Mouse (Mus musculus) megakaryocyte, embryonic 14.5 days (primary cell): Measurements from ENCODE around the gene Dock6.

Experiments
- FLI1 ChIP-seq: IDR thresholded peaks from 2 replicates; pipeline ENCODE4 v1.6.1; 2012; ENCODE audit warnings: low read length, inconsistent platforms, mixed read lengths
- GATA1 ChIP-seq: IDR thresholded peaks from 3 replicates; pipeline ENCODE4 v1.6.1; 2012; ENCODE audit warnings: mixed read lengths, low read length, inconsistent platforms, borderline replicate concordance

GRCm38 (mm10) chr9:21831558-21832240 is 20.7 kb downstream of the Dock6 start:
- TF ChIP-seq GATA1 = no peak
- no peak for TF ChIP-seq FLI1
